Mouse (Mus musculus) limb, embryonic 14.5 days (tissue): ENCODE data around the gene Ints6. TPM values are rescaled to one million over a fixed set of nuclear protein-coding genes. Genes with fewer than 3 reads are reported as not detected.

Experiments used
- ATAC-seq: fragments of 200-750 bp; cut with Nextera tagmentation; 2 replicates; pipeline ENCODE4 v1.8.0; 2017; ENCODE audit warnings: low read depth, moderate number of reproducible peaks, moderate TSS enrichment; ENCODE audit not compliant: low FRiP score
- DNase-seq: peaks from one replicate; pipeline ENCODE4 v3.0.0-alpha.2; 2015; ENCODE audit warnings: low spot score
- H3K27ac ChIP-seq: fragments of 300-500 bp; sonication (generic); replicated peaks from 2 replicates; pipeline ENCODE4 v1.5.1; 2014; ENCODE audit warnings: low read depth, mild to moderate bottlenecking, low read length, moderate library complexity, mixed read lengths
- H3K27me3 ChIP-seq: fragments of 300-500 bp; sonication (generic); 2 replicates; pipeline ENCODE4 v1.6.1; 2014; ENCODE audit warnings: low read length, mixed read lengths; ENCODE audit not compliant: control insufficient read depth, insufficient read depth
- H3K36me3 ChIP-seq: fragments of 300-500 bp; sonication (generic); 2 replicates; pipeline ENCODE4 v1.6.1; 2014; ENCODE audit warnings: mild to moderate bottlenecking, low read length, moderate library complexity, mixed read lengths; ENCODE audit not compliant: control insufficient read depth, insufficient read depth
- H3K4me1 ChIP-seq: fragments of 300-500 bp; sonication (generic); 2 replicates; pipeline ENCODE4 v1.6.1; 2014; ENCODE audit warnings: antibody characterized with exemption, low read length, mixed read lengths; ENCODE audit not compliant: control insufficient read depth, insufficient read depth
- H3K4me2 ChIP-seq: fragments of 300-500 bp; sonication (generic); replicated peaks from 2 replicates; pipeline ENCODE4 v1.6.1; 2014; ENCODE audit warnings: low read depth, mild to moderate bottlenecking, low read length, moderate library complexity; ENCODE audit not compliant: severe bottlenecking
- H3K4me3 ChIP-seq: fragments of 300-500 bp; sonication (generic); replicated peaks from 2 replicates; pipeline ENCODE4 v1.5.1; 2014; ENCODE audit warnings: low read length
- H3K9ac ChIP-seq: fragments of 300-500 bp; sonication (generic); 2 replicates; pipeline ENCODE4 v1.6.1; 2014; ENCODE audit warnings: mild to moderate bottlenecking, low read depth, low read length, moderate library complexity; ENCODE audit not compliant: severe bottlenecking
- H3K9me3 ChIP-seq: fragments of 300-500 bp; sonication (generic); 2 replicates; pipeline ENCODE4 v1.6.1; 2016; ENCODE audit warnings: low read length; ENCODE audit not compliant: control insufficient read depth
- POLR2A ChIP-seq: fragments of 200-500 bp; IDR thresholded peaks from 2 replicates; pipeline ENCODE4 v1.8.0; 2012; ENCODE audit warnings: inconsistent platforms, mild to moderate bottlenecking, moderate library complexity, borderline replicate concordance; ENCODE audit not compliant: insufficient read depth, insufficient read length; ENCODE audit errors: extremely low read depth
- WGBS: fragments of 180-500 bp; shearing (Covaris S2); extraction: QIAGEN DNeasy Blood & Tissue Kit; methylation state at CpG from one replicate; pipeline ENCODE4 v1.1.7; 2014; 5-methylcytosine and 5-hydroxymethylcytosine counted together
- polyA plus RNA-seq, 2 experiments: library from polyadenylated mRNA; depleted of rRNA in 1 of 2; stranded (reverse) in 1 of 2; unstranded in 1 of 2; fragments of >200 nt; fragmentation: Nextera tagmentation in 1 of 2; extraction: Ambion mirVana in 1 of 2; gene quantifications; 2 replicates each; pipeline versions ENCODE4 v1.2.1 to v1.2.3; 2012 to 2014

Gene Ints6
- polyA plus RNA-seq, 2 experiments: 18.9 to 27.3 TPM

GRCm38 (mm10) chr14:62775034-62775433 lies 14.1 kb upstream of the Ints6 start:
- WGBS: 77% methylated on average over 3 of the region's 3 CpGs
- H3K36me3 ChIP-seq: no peaks in the 10 kb centered on the region
- no peaks in the 10 kb centered on the region for H3K27me3 ChIP-seq
- no peak for TF ChIP-seq POLR2A
- ATAC-seq: no peak
- no peak overlapping the region for H3K9ac ChIP-seq
- H3K4me2 ChIP-seq: no peak overlapping the region
- no peak for DNase-seq
- H3K4me3 ChIP-seq: no peak overlapping the region
- no peaks in the 10 kb centered on the region for H3K9me3 ChIP-seq
- no peak overlapping the region for H3K27ac ChIP-seq
- H3K4me1 ChIP-seq: no peaks in the 10 kb centered on the region

GRCm38 (mm10) chr14:62774246-62774645 lies 13.3 kb upstream of the Ints6 start:
- Histone ChIP-seq H3K27me3 (no peaks in the 10 kb centered on the region), H3K27ac (no peak overlapping the region), H3K4me1 (no peaks in the 10 kb centered on the region), H3K36me3 (no peaks in the 10 kb centered on the region), H3K9ac (no peak overlapping the region), H3K4me2 (no peak overlapping the region), H3K4me3 (no peak overlapping the region), H3K9me3 (no peaks in the 10 kb centered on the region)
- DNase-seq (no peak), ATAC-seq (no peak)
- TF ChIP-seq POLR2A: no peak
- 90% methylated on average over 3 of the region's 3 CpGs for WGBS

- 63% methylated on average over 6 of the region's 6 CpGs for WGBS
- H3K27ac ChIP-seq: no peak overlapping the region
- DNase-seq: no peak
- no peaks in the 10 kb centered on the region for H3K27me3 ChIP-seq
- no peaks in the 10 kb centered on the region for H3K4me1 ChIP-seq
- no peak overlapping the region for H3K4me2 ChIP-seq
- no peaks in the 10 kb centered on the region for H3K9me3 ChIP-seq
- no peak overlapping the region for H3K9ac ChIP-seq
- no peaks in the 10 kb centered on the region for H3K36me3 ChIP-seq
- no peak for TF ChIP-seq POLR2A
- H3K4me3 ChIP-seq: no peak overlapping the region
- no peak for ATAC-seq
Measured at GRCm38 (mm10) chr14:62773766-62774165, 12.8 kb upstream of the Ints6 start.

GRCm38 (mm10) chr14:62765398-62765797 lies 4.4 kb upstream of the Ints6 start:
- no peaks in the 10 kb centered on the region for H3K9me3 ChIP-seq
- no peak overlapping the region for H3K27ac ChIP-seq
- H3K36me3 ChIP-seq: no peaks in the 10 kb centered on the region
- H3K9ac ChIP-seq: no peak overlapping the region
- H3K4me1 ChIP-seq: peaks cover 7% of the 10 kb centered on the region
- H3K4me3 ChIP-seq: no peak overlapping the region
- WGBS: 52% methylated on average over 2 of the region's 2 CpGs
- ATAC-seq (no peak), DNase-seq (no peak)
- H3K27me3 ChIP-seq: no peaks in the 10 kb centered on the region
- TF ChIP-seq POLR2A: no peak
- H3K4me2 ChIP-seq: no peak overlapping the region

GRCm38 (mm10) chr14:62764371-62764770 lies 3.4 kb upstream of the Ints6 start:
- no peak for TF ChIP-seq POLR2A
- Histone ChIP-seq H3K27me3 (no peaks in the 10 kb centered on the region), H3K9ac (no peak overlapping the region), H3K4me3 (no peak overlapping the region), H3K4me2 (no peak overlapping the region), H3K4me1 (peaks cover 7% of the 10 kb centered on the region), H3K27ac (no peak overlapping the region), H3K36me3 (no peaks in the 10 kb centered on the region), H3K9me3 (no peaks in the 10 kb centered on the region)
- DNase-seq: no peak
- ATAC-seq: no peak
- 83% methylated on average over 5 of the region's 5 CpGs for WGBS

- WGBS: under 1% methylated on average over 11 of the region's 11 CpGs
- Histone ChIP-seq H3K4me3 (peak overlapping the region; percentile 99), H3K27ac (peak overlapping the region; percentile 94), H3K4me1 (peaks cover 7% of the 10 kb centered on the region), H3K36me3 (peaks cover 10% of the 10 kb centered on the region), H3K9ac (peak overlapping the region; percentile 77), H3K9me3 (no peaks in the 10 kb centered on the region), H3K27me3 (no peaks in the 10 kb centered on the region), H3K4me2 (peak overlapping the region; percentile 67)
- ATAC-seq: no peak
- no peak for TF ChIP-seq POLR2A
- peak; percentile 28 for DNase-seq
Measured at GRCm38 (mm10) chr14:62761943-62762342, 974 bp upstream of the Ints6 start.
